Mouse (Mus musculus): ENCODE results near the gene Acin1.

DNA sequence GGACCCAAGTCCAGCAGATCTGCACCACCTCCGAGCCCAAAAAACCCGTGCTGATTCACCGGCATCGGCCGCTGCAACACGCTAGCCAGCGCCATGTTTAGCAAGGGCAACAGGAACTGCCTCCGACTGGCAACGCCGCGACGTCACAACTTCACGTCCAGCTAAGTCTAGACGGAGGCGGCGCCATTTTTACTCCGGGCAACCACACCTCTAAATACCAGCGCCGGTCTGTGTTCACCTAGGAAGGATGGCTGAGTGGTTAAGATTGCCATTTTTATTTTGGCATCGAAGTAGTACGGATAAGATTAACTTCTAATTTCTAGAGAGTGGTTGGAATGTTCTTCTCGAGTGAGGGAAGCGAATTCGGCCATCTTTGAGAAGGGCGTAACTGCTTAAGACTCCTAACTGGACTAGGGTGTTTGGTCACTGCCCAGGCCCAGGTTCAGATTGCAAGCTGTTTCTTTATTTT, 68.8 kb downstream of the Acin1 start, which contains the start of gene Psmb5:
- TF ChIP-seq POLR2A (IDR thresholded peaks at IDR 0.05; ENCODE audit: low read depth, low read length) (peak; percentile 28; the same call in 1 of the 2 replicates), CTCF (IDR thresholded peaks at IDR 0.05; ENCODE audit: extremely low read depth, insufficient read length, insufficient replicate concordance, low read depth, low read length) (peak; percentile 4; the same call in 1 of the 2 replicates)

Measured in small intestine, adult 2 months (tissue).